Mouse (Mus musculus): ENCODE results near the gene Agpat1. TPM values are rescaled to one million over a fixed set of nuclear protein-coding genes. Genes with fewer than 3 reads are reported as not detected.

The Agpat1 gene
- 56.1 and 58.6 TPM in 2 replicates for polyA plus RNA-seq (2015; fragmentation: Nextera tagmentation; extraction: Ambion mirVana)

DNA sequence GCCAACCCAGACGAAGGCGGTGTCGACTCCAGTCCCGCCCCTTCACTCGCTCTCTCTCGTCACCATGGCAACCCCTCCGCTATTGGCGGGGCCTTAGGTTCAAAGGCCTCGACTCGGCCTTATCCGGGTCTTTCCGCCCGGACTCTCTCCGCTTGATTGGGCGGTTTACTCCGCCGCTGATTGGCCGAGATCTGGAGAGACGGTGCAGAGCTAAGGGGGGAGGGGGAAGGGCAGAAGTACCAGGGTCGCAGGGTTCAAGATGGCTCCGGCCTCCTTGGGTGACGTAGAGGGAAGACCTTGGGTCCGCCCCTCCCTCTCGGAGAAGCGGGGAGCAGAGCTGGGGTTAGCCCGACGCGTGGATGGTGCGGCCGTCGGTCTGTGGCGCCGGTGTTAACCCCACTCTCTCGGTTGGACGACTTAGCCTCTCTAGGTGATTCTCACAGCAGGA lies at the start of gene Agpat1:
Agpat1 (plus strand) TSS at position 202 of the 448 bp plus-strand sequence.
- peak; percentile 88 for ATAC-seq (replicated peaks; ENCODE audit: low FRiP score, low read depth)
- peak; percentile 99 for DNase-seq (ENCODE audit: low spot score)
- peak within 1 kb of the TSS; percentile 71 for H3K9ac ChIP-seq (ENCODE audit: low read depth, low read length)
- peak within 1 kb of the TSS; percentile 92 for H3K4me2 ChIP-seq (ENCODE audit: low read length)
- no peak for TF ChIP-seq CTCF (IDR thresholded peaks at IDR 0.05; ENCODE audit: low read depth)
- H3K27ac ChIP-seq = peak within 1 kb of the TSS; percentile 89
- under 1% methylated on average over 35 of the region's 35 CpGs for WGBS
- peaks cover 9% of the 10 kb centered on the region for H3K36me3 ChIP-seq (ENCODE audit: insufficient read depth, low read length)
- peaks cover 18% of the 10 kb centered on the region for H3K4me1 ChIP-seq (replicated peaks; ENCODE audit: insufficient read depth, low read length)
- H3K27me3 ChIP-seq (ENCODE audit: insufficient read depth, low read length) = no peaks in the 10 kb centered on the region
- no peaks in the 10 kb centered on the region for H3K9me3 ChIP-seq (replicated peaks; ENCODE audit: low read length)
- H3K4me3 ChIP-seq (replicated peaks; ENCODE audit: low read depth, low read length) = peak within 1 kb of the TSS; percentile 88

- no peak overlapping the region for H3K27ac ChIP-seq
- no peak overlapping the region for H3K4me2 ChIP-seq (ENCODE audit: low read length)
- WGBS = 29% methylated on average over 5 of the region's 5 CpGs
- no peak; the same call in 1 of the 2 replicates for ATAC-seq (replicated peaks; ENCODE audit: low FRiP score, low read depth)
- no peak overlapping the region for H3K9ac ChIP-seq (ENCODE audit: low read depth, low read length)
- peak; percentile 74 for DNase-seq (ENCODE audit: low spot score)
- H3K27me3 ChIP-seq (ENCODE audit: insufficient read depth, low read length) = no peaks in the 10 kb centered on the region
- no peaks in the 10 kb centered on the region for H3K9me3 ChIP-seq (replicated peaks; ENCODE audit: low read length)
- peak; percentile 95 for TF ChIP-seq CTCF (IDR thresholded peaks at IDR 0.05; ENCODE audit: low read depth)
- H3K36me3 ChIP-seq (ENCODE audit: insufficient read depth, low read length) = no peaks in the 10 kb centered on the region
- H3K4me1 ChIP-seq (replicated peaks; ENCODE audit: insufficient read depth, low read length) = no peaks in the 10 kb centered on the region
- no peak overlapping the region for H3K4me3 ChIP-seq (replicated peaks; ENCODE audit: low read depth, low read length)
These were observed 48.6 kb upstream of the Agpat1 start for GRCm38 (mm10) chr17:34555483-34555882.

GRCm38 (mm10) chr17:34556406-34556805 lies 47.7 kb upstream of the Agpat1 start:
- no peak for TF ChIP-seq CTCF (IDR thresholded peaks at IDR 0.05; ENCODE audit: low read depth)
- no peaks in the 10 kb centered on the region for H3K27me3 ChIP-seq (ENCODE audit: insufficient read depth, low read length)
- WGBS = 84% methylated on average over 8 of the region's 8 CpGs
- no peak overlapping the region for H3K9ac ChIP-seq (ENCODE audit: low read depth, low read length)
- H3K36me3 ChIP-seq (ENCODE audit: insufficient read depth, low read length) = no peaks in the 10 kb centered on the region
- DNase-seq (ENCODE audit: low spot score) (no peak), ATAC-seq (replicated peaks; ENCODE audit: low FRiP score, low read depth) (no peak)
- no peaks in the 10 kb centered on the region for H3K4me1 ChIP-seq (replicated peaks; ENCODE audit: insufficient read depth, low read length)
- no peaks in the 10 kb centered on the region for H3K9me3 ChIP-seq (replicated peaks; ENCODE audit: low read length)
- H3K4me3 ChIP-seq (replicated peaks; ENCODE audit: low read depth, low read length) = no peak overlapping the region
- no peak overlapping the region for H3K4me2 ChIP-seq (ENCODE audit: low read length)
- no peak overlapping the region for H3K27ac ChIP-seq

- no peaks in the 10 kb centered on the region for H3K27me3 ChIP-seq (ENCODE audit: insufficient read depth, low read length)
- no peak overlapping the region for H3K27ac ChIP-seq
- H3K9ac ChIP-seq (ENCODE audit: low read depth, low read length) = no peak overlapping the region
- H3K4me1 ChIP-seq (replicated peaks; ENCODE audit: insufficient read depth, low read length) = no peaks in the 10 kb centered on the region
- TF ChIP-seq CTCF (IDR thresholded peaks at IDR 0.05; ENCODE audit: low read depth) = no peak
- H3K36me3 ChIP-seq (ENCODE audit: insufficient read depth, low read length) = no peaks in the 10 kb centered on the region
- no peaks in the 10 kb centered on the region for H3K9me3 ChIP-seq (replicated peaks; ENCODE audit: low read length)
- no peak overlapping the region for H3K4me2 ChIP-seq (ENCODE audit: low read length)
- no peak for ATAC-seq (replicated peaks; ENCODE audit: low FRiP score, low read depth)
- no peak overlapping the region for H3K4me3 ChIP-seq (replicated peaks; ENCODE audit: low read depth, low read length)
- no peak for DNase-seq (ENCODE audit: low spot score)
- WGBS = 36% methylated on average over 11 of the region's 11 CpGs
These were observed 46.7 kb upstream of the Agpat1 start for GRCm38 (mm10) chr17:34557411-34557810.

DNA sequence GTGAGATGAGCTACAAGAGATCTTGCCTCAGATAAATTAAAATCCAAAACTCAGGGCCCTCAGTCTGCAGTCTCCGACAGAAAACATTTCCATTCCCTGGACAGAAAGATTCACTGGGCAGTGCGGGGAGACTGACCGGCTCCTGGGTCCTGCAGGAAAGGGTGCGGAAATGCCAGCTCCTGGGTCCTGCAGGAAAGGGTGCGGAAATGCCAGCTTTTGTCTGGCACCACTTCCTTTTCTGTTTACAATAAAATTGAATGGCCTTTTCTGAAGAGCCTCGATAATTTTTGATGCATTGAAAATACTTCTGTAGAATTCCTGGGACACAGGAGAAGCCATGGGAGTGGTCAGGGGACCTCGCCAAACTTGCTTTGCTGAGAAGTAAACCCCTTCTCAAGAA lies 44.9 kb upstream of the Agpat1 start:
- DNase-seq (ENCODE audit: low spot score) = no peak
- no peaks in the 10 kb centered on the region for H3K27me3 ChIP-seq (ENCODE audit: insufficient read depth, low read length)
- 80% methylated on average over 7 of the region's 7 CpGs for WGBS

GRCm38 (mm10) chr17:34559895-34560294 lies 44.2 kb upstream of the Agpat1 start:
- H3K4me3 ChIP-seq (replicated peaks; ENCODE audit: low read depth, low read length) = no peak overlapping the region
- ATAC-seq (replicated peaks; ENCODE audit: low FRiP score, low read depth) (no peak), DNase-seq (ENCODE audit: low spot score) (no peak)
- no peaks in the 10 kb centered on the region for H3K36me3 ChIP-seq (ENCODE audit: insufficient read depth, low read length)
- peaks cover 8% of the 10 kb centered on the region for H3K4me1 ChIP-seq (replicated peaks; ENCODE audit: insufficient read depth, low read length)
- H3K9ac ChIP-seq (ENCODE audit: low read depth, low read length) = no peak overlapping the region
- H3K9me3 ChIP-seq (replicated peaks; ENCODE audit: low read length) = no peaks in the 10 kb centered on the region
- 25% methylated on average over 15 of the region's 15 CpGs for WGBS
- H3K4me2 ChIP-seq (ENCODE audit: low read length) = no peak overlapping the region
- no peak overlapping the region for H3K27ac ChIP-seq
- peak; percentile 35; the same call in 1 of the 2 replicates for TF ChIP-seq CTCF (IDR thresholded peaks at IDR 0.05; ENCODE audit: low read depth)
- no peaks in the 10 kb centered on the region for H3K27me3 ChIP-seq (ENCODE audit: insufficient read depth, low read length)

More for the DNA sequence above, 44.9 kb upstream of the Agpat1 start:
- peaks cover 3% of the 10 kb centered on the region; the same call in 1 of the 2 replicates for H3K4me1 ChIP-seq (replicated peaks; ENCODE audit: insufficient read depth, low read length)
- no peak overlapping the region for H3K4me2 ChIP-seq (ENCODE audit: low read length)
- H3K4me3 ChIP-seq (replicated peaks; ENCODE audit: low read depth, low read length) = no peak overlapping the region
- H3K9ac ChIP-seq (ENCODE audit: low read depth, low read length) = no peak overlapping the region
- TF ChIP-seq CTCF (IDR thresholded peaks at IDR 0.05; ENCODE audit: low read depth) = no peak
- H3K9me3 ChIP-seq (replicated peaks; ENCODE audit: low read length) = no peaks in the 10 kb centered on the region
- ATAC-seq (replicated peaks; ENCODE audit: low FRiP score, low read depth) = no peak
- no peaks in the 10 kb centered on the region for H3K36me3 ChIP-seq (ENCODE audit: insufficient read depth, low read length)
- H3K27ac ChIP-seq = no peak overlapping the region

DNA sequence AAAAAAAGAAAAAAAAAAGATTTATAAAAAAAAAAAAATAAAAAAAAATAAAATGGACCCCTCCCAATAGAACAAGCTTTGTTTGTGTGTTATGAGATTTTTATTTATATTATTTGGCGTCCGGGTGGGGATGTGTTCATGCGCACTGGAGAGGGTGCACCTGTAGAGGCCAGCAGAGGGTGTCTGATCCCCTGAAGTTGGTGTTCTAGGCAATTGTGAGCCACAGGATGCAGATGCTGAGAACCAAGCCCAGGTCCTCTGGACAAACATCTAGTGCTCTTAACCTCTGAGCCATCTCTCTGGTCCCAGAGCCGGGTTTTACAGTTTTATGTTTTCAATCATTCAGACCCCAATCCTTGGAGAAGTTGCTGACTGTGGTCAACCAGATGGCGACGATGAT lies 43.6 kb upstream of the Agpat1 start:
- Histone ChIP-seq H3K4me2 (ENCODE audit: low read length) (no peak overlapping the region), H3K9ac (ENCODE audit: low read depth, low read length) (no peak overlapping the region), H3K36me3 (ENCODE audit: insufficient read depth, low read length) (no peaks in the 10 kb centered on the region), H3K4me1 (replicated peaks; ENCODE audit: insufficient read depth, low read length) (peaks cover 13% of the 10 kb centered on the region), H3K9me3 (replicated peaks; ENCODE audit: low read length) (no peaks in the 10 kb centered on the region), H3K27ac (no peak overlapping the region), H3K4me3 (replicated peaks; ENCODE audit: low read depth, low read length) (no peak overlapping the region), H3K27me3 (ENCODE audit: insufficient read depth, low read length) (no peaks in the 10 kb centered on the region)
- DNase-seq (ENCODE audit: low spot score) = no peak
- ATAC-seq (replicated peaks; ENCODE audit: low FRiP score, low read depth) = no peak
- no peak for TF ChIP-seq CTCF (IDR thresholded peaks at IDR 0.05; ENCODE audit: low read depth)
- 95% methylated on average over 6 of the region's 6 CpGs for WGBS

Data from kidney, postnatal 0 days (tissue).